In the genomic region with DNA sequence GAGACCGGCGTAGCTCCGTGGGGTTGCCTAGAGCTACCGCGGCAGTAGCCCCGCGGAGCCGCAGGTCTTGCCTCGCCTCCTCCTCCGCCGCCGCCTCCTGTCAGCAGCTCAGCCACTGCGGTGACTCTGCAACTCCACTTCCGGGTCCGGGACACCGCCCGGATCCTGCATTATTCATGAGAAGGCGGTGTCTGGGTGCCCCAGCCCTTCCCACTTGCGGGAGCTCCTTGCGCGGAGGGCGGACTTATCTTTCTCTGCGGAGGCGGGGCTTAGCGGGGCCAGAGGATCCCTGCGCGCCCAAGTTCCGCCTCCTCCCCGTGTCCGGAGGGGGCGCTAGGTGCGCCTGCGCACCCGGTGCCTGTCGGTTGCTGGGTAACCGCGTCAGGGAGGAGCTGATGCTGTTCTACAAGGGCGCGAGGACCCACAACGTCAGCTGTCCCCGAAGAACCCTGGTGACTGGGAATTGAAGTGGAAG, we compare ENCODE assay signal across 8 mouse cellular contexts. TPM values are rescaled to one million over a fixed set of nuclear protein-coding genes. Genes with fewer than 3 reads are reported as not detected.
DNase-seq lines count a peak whose midpoint lies in the region; ATAC-seq and TF ChIP-seq lines count a peak whose summit lies in the region.

Fam219a (minus strand) TSS at position 128 of the 475 bp plus-strand sequence.
Dnaic1 (plus strand) TSS at position 365 of the 475 bp plus-strand sequence.

- under 1% methylated on average over 33 of the region's 41 CpGs for WGBS in forebrain, embryonic 15.5 days
- under 1% methylated on average over 41 of the region's 41 CpGs for WGBS in lung, adult 2 months

- peak within 1 kb of the TSS; percentile 81 to 84 for H3K4me3 ChIP-seq in ES-E14 (ENCODE audit: insufficient read depth in 1 of 2, low read depth in 1 of 2, low read length in 2 of 2, poor library complexity in 1 of 2, severe bottlenecking in 1 of 2)
- peak within 1 kb of the TSS; percentile 80 for H3K4me3 ChIP-seq in forebrain, embryonic 15.5 days
- peak within 1 kb of the TSS; percentile 74 for H3K4me3 ChIP-seq in lung, adult 2 months (replicated peaks; ENCODE audit: extremely low read depth, low read depth, low read length)

- peak; percentile 84; the same call in 1 of the 2 replicates for TF ChIP-seq POLR2A in lung, adult 2 months (IDR thresholded peaks at IDR 0.05; ENCODE audit: borderline replicate concordance, extremely low read depth, low read depth, low read length)

- TF ChIP-seq CTCF in lung, adult 2 months (IDR thresholded peaks at IDR 0.05; ENCODE audit: insufficient read depth, low read length): peak; percentile 14; the same call in 1 of the 2 replicates

- in situ Hi-C loops in ES-E14 (cut with MboI; ENCODE audit: low sequenced_read_pairs in 2 of 2, unreplicated experiment in 2 of 2): loop anchor here in 1 of 2 experiments (25.0 kb wide), 1 partner anchor 143 kb away; the partner anchor contains the start of genes Dctn3 and Rpp25l

- intact Hi-C loops in heart, postnatal 25 days (cut with DNase I): loop anchor here (2.0 kb wide), 1 partner anchor 15 kb away; no protein-coding TSS in a partner anchor

- peak; percentile 99 for DNase-seq in ES-E14 (ENCODE audit: low read depth, low spot score)
- DNase-seq in cerebellum, adult 11-12 months: peak; percentile 100
- peak; percentile 99 for DNase-seq in heart, postnatal 25 days (ENCODE audit: low spot score)
- DNase-seq in layer of hippocampus, adult 18-20 months (ENCODE audit: low spot score in 2 of 2): peak; percentile 99
- DNase-seq in lung, adult 2 months: peak; percentile 96
- DNase-seq in thymus, adult 18-20 months: peak; percentile 99

- ATAC-seq in forebrain, embryonic 15.5 days (replicated peaks): peak; percentile 98
- peak; percentile 96 for ATAC-seq in neutrophil, adult 5-6 weeks (ENCODE audit: extremely low read depth, insufficient number of reproducible peaks, low FRiP score, poor library complexity, severe bottlenecking)

- no peaks in the 10 kb centered on the region for H3K27me3 ChIP-seq in forebrain, embryonic 15.5 days

- H3K36me3 ChIP-seq in ES-E14 (ENCODE audit: control insufficient read depth, insufficient read depth, low read length, poor library complexity, severe bottlenecking): no peaks in the 10 kb centered on the region
- no peaks in the 10 kb centered on the region for H3K36me3 ChIP-seq in forebrain, embryonic 15.5 days

- no peaks in the 10 kb centered on the region for H3K9me3 ChIP-seq in ES-E14 (ENCODE audit: control insufficient read depth, insufficient read depth, low read depth, low read length)
- no peaks in the 10 kb centered on the region for H3K9me3 ChIP-seq in forebrain, embryonic 15.5 days

- peak within 1 kb of the TSS; percentile 73 for H3K9ac ChIP-seq in ES-E14 (ENCODE audit: insufficient read depth, low read depth, low read length, poor library complexity, severe bottlenecking)
- peak within 1 kb of the TSS; percentile 81 for H3K9ac ChIP-seq in forebrain, embryonic 15.5 days (replicated peaks)

- H3K27ac ChIP-seq in ES-E14 (ENCODE audit: insufficient read depth, low read depth, low read length, poor library complexity, severe bottlenecking): no peak within 1 kb of the TSS
- peak within 1 kb of the TSS; percentile 92 for H3K27ac ChIP-seq in forebrain, embryonic 15.5 days (replicated peaks)

- H3K4me2 ChIP-seq in forebrain, embryonic 15.5 days (replicated peaks): peak within 1 kb of the TSS; percentile 53

- peaks cover 0 to 5% of the 10 kb centered on the region in 2 experiments; a peak in 1 of 4 replicates for H3K4me1 ChIP-seq in ES-E14 (ENCODE audit: control insufficient read depth in 2 of 2, insufficient read depth in 2 of 2, low read length in 2 of 2, poor library complexity in 1 of 2)
- H3K4me1 ChIP-seq in forebrain, embryonic 15.5 days: peaks cover 36% of the 10 kb centered on the region
- peaks cover 2% of the 10 kb centered on the region for H3K4me1 ChIP-seq in lung, adult 2 months (ENCODE audit: control insufficient read depth, insufficient read depth, low read length)

TF ChIP-seq in ES-E14, 5 proteins besides CTCF, POLR2A, EP300 and RAD21:
- TF ChIP-seq HCFC1 (IDR thresholded peaks at IDR 0.05; ENCODE audit: borderline replicate concordance, insufficient read depth, low read length) (peak; percentile 23; the same call in 1 of the 2 replicates), CHD2 (IDR thresholded peaks at IDR 0.05; ENCODE audit: low read depth, low read length) (no peak), ZNF384 (IDR thresholded peaks at IDR 0.05; ENCODE audit: low read depth, low read length) (peak; percentile 15; the same call in 1 of the 2 replicates), MAFK (IDR thresholded peaks at IDR 0.05; ENCODE audit: insufficient read depth, low read depth, low read length) (peak; percentile 79), ZC3H11A (IDR thresholded peaks at IDR 0.05; ENCODE audit: borderline replicate concordance, low read depth, low read length) (no peak)

RNA-seq across cellular contexts. Expression of gene Fam219a, which starts in this region (rescaled TPM):
- total RNA-seq in ES-E14 (2012; rRNA removed): 2.9 TPM in 2 replicates
- polyA plus RNA-seq in forebrain, embryonic 15.5 days (2015; fragmentation: Nextera tagmentation; extraction: Ambion mirVana): 14.3 and 14.7 TPM in 2 replicates
- 10 to 100 TPM; 12.5 to 14.3 TPM for total RNA-seq in heart, postnatal 25 days (2021)
- 100 to 1,000 TPM; 159 to 163 TPM for total RNA-seq in layer of hippocampus, adult 18-20 months (2021)
- 63.5 and 94.2 TPM in 2 replicates for polyA plus RNA-seq in lung, adult 2 months (2012; rRNA removed)
- total RNA-seq in neutrophil, adult 5-6 weeks (2017): 8.4 and 10.2 TPM in 2 replicates

RNA-seq across cellular contexts. Expression of gene Dnaic1, which starts in this region (rescaled TPM):
- total RNA-seq in ES-E14 (2012; rRNA removed): 1.7 and 2.0 TPM in 2 replicates
- polyA plus RNA-seq in forebrain, embryonic 15.5 days (2015; fragmentation: Nextera tagmentation; extraction: Ambion mirVana): 2.0 TPM in 2 replicates
- total RNA-seq in heart, postnatal 25 days (2021): 1 to 10 TPM; 1.8 to 2.7 TPM
- 1 to 10 TPM; 7.8 to 9.0 TPM for total RNA-seq in layer of hippocampus, adult 18-20 months (2021)
- 8.2 and 10.3 TPM in 2 replicates for polyA plus RNA-seq in lung, adult 2 months (2012; rRNA removed)
- total RNA-seq in neutrophil, adult 5-6 weeks (2017): not detected in 2 replicates

Comparison
In these comparisons a context has a peak if more than half of its experiments do, and no peak if none do; other contexts are left out.
1. RNA of gene Fam219a (total RNA-seq): 159 to 163 TPM in layer of hippocampus, adult 18-20 months; 12.5 to 14.3 TPM in heart, postnatal 25 days, 8.4 to 10.2 TPM in neutrophil, adult 5-6 weeks and 2.9 TPM in ES-E14; every median in the first group is over 10 times any median in the second.
2. Peak in every context shown above with its lines, with median percentiles within 50 percentile points of each other: DNase-seq and H3K4me3 ChIP-seq.